Mouse (Mus musculus) cerebellum, adult (tissue): ENCODE measurements around the gene Tagln.
A peak's percentile ranks its signal among the peaks of the same experiment; 100 is the strongest.

Source experiments
- ATAC-seq: cut with Nextera tagmentation; 2 replicates; pipeline ENCODE4 v1.9.2; 2017; ENCODE audit warnings: mild to moderate bottlenecking, moderate library complexity, mixed read lengths; ENCODE audit not compliant: insufficient number of reproducible peaks, low FRiP score, low TSS enrichment

Gene Tagln

DNA sequence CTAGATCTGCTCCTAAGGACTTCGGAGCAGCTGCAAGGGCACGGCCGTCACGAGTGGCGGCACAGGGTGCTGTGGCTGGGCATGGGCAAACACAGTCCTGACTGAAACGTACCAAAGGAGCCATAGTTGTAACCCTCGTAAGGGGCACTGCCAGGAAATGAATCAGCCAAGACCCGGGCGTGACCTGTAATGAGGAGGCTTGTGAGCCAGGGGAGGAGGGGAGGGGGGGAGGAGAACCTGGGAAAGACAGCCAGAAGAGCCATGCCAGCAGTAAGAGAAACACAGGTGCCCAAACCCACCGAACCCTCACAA, 11.0 kb upstream of the Tagln start:
- no peak for ATAC-seq

DNA sequence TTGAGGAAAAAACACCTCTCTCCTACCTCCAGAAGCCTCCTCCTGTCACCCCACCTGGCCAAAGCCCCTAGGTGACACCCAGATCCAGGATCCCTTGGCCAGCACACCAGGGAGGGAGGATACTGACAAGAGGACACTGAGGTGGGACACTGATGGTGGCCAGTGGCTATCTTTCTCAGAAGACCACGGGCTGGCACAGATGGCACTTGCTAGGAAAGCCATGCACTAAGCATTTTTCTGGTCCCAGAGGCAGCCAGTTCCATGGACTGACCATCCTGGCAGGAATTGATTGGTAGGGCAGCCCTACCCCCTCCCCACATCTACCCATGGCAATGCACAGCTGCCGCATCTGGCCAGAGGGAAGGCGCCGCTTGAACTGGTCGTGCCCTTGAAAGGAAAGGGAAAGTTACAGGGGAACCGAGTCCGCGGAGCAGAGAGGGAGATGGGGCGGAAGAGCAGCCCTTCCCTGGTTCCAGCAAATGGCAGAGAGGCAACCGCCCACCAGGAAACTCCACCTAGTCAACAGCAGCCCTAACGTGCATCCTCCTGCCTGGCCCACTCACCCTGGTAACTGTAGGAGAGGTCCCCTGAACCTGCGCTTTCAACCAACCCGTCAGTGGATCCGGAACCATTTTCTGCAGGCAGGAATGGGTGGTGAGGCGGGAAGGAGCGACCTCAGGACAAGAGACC, 10.5 kb upstream of the Tagln start:
- no peak for ATAC-seq

DNA sequence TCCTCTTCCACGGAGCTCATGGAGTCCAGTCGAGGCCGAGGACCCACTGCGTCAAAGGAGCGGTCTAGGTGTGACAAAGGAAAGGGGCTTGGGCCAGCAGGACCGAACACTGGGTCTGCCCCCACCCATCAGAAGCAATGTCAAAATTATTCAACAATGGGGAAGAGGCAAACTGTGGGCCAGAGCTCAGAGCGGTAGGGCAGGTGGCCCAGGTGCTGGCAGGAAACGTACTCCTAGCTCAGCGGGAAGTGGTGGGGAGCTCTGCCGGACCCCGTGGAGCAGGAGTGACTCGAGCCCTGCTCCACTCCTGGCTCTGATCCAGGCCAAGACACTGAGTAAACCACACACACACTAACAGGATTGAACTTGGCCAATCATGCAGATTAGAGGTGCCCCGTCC, 9.9 kb upstream of the Tagln start:
- ATAC-seq: 0 out of 2 replicates have a peak, but pooled peaks have one; percentile 32

DNA sequence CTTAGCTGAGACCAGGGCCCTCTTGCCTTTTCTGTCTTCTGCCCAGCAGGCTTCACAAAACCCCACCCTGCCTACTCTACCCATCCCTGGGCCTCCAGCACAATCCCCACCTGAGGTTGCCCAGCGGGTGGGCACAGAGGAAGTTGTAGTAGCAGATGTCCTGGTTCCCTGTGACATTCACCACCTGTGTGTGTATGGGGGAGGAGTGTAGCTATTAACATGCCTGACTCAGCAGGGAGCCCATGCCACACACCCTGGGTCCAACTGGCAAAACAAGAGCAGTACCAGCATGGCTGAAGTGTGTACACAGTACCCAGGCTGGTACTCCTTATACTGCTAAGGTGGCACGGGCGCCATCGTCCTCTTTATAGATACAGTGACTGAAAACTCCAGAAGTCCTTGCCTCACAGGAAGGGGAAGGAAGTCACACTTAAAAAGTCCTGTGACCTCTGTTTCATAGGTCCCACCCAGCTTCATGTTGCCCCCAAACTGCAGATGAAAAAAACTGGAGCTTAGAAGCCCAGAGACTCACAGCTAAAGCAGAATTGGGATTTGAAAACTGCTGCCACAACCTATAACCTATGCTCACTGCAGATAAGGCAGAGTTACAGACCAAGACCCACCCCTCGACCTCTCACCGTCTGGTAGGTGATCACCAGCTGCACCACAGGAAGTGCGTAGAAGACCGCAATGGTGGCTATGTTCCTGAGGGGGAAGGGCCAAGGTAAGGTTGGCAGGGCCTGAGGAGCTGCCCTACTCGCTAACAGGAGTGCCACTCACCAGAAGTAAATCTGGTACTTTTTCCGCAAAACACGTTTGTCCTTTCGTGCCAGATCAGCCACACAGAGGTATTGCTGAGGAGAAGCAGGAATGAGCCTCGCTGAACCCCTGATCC, 8.9 kb upstream of the Tagln start:
- ATAC-seq: 0 out of 2 replicates have a peak, but pooled peaks have one; percentile 12

DNA sequence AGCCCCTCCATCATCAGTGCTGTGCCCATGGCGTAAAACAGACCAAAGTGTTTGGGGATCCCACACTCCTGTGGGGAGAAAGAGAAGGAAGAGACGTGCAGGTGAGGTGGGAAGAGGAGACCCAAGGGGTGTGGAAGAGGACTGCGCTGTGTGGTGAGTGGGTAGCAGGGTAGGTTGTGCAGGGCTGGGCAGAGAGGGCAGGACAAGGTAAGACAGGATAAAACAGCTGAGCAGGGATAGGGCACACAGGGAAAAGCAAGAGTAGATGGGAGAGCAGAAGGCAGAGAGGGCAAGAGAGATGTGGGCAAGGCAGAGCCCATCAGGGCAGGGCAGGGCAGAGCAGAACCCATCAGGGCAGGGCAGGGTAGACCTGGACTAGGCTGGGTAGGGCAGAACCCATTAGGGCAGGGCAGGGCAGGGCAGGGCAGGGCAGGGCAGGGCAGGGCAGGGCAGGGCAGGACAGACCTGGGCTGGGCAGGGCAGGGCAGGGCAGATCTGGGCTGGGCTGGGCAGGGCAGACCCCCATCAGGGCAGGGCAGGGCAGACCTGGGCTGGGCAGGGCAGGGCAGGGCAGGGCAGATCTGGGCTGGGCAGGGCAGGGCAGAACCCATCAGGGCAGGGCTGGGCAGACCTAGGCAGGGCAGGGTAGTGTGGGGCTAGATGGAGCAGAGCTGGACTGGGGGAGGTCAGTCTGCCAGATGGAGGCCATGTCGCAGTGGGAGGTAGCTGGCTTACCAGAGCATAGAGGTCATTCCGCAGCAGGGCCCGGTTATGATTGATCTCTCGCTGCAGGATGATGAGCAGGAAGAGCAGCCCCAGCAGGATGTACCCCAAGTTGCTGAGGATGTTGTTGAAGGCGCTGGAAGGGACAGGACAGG, 8.0 kb upstream of the Tagln start:
- ATAC-seq: 0 out of 2 replicates have a peak, but pooled peaks have one; percentile 22

DNA sequence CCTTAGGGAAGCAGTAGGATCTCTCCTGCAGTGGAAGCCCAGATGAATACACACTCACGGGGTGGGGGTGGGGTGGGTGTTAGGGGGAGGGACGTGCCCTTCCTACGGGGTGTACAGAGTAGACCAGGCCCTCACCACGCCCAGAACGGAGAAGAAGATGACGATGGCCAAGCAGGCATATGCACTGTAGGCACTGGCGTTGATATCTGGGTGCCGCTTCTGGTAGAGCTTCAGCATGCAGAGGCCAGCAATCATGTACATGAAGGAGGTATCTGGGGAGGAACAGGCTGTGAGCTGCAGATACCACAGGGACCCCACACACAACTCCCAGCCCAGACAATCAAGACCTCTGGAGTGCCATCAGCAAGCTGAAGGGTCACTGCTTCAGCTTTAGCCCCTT, 7.1 kb upstream of the Tagln start:
- no peak for ATAC-seq

DNA sequence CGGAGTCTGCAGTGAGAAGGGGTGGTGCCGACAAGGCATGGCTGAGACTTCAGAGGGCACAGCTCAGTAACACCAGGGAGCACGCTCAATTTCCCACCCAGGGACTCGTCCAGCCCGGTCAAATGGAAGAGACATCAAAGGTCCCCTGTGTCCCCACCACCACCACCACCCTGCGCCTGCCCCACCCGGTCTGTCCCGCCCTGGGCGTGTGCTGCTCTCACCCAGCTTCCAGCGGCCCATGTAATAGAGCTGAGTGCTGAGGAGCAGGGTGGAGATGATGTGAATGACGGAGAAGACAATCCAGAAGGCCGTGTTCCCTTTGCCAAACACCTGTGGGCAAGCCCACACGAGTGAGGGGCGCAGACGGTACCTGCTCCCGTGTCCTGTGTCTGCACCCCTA, 6.6 kb upstream of the Tagln start:
- no peak for ATAC-seq

DNA sequence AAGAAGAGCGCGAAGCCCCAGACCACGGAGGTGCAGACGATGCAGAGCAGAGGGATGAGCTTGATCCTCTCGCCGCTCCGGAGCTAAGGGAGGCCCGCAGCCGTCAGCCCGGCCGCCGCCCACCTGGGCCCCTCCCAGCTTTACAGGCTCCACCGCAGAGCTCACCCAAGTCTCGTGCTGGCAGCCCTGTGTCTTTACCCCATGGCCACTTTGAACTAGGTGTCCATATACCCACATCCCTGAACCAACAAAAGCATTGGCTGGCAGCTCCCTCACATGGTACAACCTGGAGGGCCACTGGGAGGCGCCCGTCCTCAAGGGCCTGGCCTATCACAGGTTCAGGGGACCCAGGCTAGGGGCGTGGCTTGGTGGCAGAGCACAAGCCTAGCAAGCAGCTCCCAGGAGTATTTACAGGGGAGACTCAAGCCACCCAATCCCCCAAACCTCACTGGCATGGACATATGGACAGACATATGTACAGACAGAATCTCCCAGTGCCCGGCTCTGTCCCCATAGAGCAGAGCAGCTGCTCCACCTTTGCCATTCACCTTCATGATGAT, 5.6 kb upstream of the Tagln start:
- no peak for ATAC-seq

DNA sequence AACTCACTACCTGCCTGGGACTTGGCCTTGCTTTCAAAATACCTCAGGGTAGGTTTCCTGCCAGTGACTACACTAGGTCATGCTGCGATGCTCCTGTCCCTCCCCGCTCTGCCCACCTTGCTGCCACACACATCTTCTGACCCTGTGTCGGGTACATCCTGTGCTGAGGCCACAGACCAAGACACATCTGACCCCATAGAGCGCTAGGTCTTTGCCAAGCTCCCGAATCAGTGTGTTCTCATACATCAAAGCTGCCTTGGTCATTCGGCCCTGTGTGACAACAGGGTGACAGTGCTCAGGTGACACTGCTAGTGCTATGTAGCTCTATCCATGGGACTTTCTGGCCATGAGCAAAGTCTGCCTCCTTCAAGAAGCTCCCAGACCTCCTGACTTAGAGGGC, 3.9 kb upstream of the Tagln start:
- ATAC-seq: no peak

DNA sequence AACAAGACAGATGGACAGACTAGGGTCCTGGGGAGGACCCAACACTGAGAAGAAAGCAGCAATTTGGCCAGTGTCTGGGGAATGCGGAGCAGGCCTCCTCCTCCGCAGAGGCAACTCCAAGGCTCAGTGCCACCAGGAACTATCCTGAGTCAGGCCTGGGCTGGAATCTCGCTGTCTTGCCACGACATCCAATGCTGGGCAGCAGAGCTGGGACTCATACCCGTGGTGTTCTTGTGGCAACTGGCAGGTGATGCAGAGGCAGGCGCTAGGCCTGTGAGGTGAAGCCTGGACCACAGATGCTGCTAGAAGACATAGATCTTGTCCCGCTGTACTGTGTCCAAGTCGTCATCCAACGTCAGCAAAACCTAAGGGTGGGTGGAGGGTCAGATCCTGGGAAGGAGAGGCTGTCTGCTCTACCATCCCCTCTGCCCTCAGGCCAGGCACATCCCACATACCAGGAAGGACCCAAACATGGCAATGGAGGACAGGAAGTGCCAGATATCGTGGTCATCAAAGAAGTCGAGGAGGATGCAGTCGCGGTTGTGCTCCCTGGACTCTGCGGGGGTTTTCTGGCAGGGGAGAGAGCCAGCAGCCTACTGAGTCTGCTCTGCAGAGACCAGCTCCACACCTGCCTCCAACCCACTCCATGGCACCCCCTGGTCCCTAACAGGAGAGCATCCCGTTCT, 3.2 kb upstream of the Tagln start:
- ATAC-seq: no peak

DNA sequence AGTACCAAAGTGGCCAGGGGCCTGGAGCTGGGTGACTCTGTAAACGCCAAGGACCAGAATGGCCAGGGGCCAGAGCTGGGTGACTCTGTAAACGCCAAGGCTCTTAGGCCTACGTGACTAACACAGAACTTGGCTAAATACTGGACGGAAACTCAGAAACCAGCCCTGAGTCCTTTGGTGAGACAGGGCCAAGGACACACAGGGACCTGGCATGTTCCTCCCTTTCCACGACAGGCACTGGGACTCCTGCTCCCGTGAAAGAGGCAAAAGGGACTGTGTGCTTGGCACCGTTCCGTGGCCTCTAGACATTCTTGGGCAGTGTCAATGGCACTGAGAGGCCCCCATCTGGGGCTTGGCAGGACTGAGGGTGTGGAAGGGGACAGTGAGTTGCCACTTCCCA, 2.2 kb upstream of the Tagln start:
- ATAC-seq: no peak

DNA sequence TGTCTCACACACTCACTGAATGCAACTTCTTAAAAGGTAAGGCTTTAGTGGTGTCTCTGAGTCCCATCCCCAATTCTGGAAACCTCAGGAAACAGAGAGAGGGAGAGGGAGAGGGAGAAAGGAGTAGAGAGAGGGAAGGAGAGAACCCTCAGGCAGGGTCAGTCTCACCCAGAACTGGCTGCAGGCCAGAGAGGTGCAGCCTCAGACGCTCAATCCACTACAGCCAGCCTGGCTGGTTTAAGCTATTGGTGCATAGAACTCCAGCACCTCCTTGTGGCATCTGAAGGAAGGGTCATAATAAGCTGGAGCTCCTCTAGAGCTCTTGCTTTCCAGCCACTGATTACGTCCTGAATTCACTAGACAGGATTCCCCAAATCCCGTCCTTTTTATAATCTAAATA, 1.0 kb upstream of the Tagln start:
- ATAC-seq: peak; percentile 34; the same call in 1 of the 2 replicates

DNA sequence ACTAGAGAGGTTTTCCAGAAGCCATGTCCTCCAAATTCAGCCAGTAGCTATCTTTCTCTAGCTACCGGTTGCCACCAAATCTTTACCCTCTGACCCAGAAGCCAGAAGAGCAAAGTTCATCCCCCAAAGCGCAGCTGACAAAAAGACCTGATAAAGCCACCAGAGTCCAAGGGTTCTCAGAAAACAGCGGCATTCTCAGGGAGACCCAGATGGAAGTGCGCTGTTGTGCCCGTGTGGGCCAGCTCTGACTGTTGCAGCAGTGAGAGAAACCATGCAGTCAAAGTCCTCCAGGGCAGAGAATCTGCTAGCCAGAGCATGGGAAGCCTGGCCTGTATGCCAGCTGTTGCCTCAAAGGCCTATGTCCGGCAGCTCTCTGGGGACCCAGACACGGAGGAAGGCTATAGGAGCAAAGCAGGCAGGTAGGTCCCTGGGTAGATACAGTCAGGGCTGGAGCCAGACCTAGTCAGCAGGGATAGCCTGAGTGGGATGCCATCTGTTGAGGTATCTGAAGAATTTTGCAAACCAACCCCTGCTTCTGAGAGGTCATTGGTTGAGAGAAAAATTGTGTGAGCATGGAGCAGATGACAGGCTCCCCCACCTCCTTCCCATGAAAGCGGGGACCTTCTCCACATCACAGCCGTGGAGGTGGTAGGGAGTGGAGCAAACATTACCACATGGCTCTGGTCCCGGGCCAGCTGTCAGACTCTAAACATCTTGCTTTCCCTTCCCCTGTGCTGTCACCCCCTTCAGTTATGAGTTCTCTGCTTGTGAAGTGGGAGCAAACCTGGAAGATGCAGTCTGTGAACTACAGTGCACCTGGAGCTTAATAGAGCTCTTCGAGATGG, 3.1 kb downstream of the Tagln start:
- ATAC-seq: no peak

DNA sequence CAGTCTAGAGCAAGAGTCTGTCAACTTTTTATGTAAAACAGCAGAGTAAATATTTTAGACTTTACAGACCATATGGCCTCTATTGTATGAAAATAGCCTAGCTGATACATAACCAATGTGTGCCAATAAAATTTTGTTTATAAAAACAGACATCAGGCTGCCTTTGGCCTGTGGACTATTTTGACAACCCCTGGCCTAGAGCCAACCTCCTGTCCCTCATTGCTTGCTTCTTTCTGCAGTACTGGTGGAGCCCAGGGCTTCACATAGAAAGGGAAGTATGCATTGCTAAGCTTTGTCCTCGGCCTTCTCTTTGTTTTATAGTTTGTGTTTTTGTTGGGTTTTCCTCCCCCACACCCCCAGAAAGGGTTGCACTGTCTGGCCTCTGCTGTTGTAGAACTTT, 3.9 kb downstream of the Tagln start:
- no peak for ATAC-seq

DNA sequence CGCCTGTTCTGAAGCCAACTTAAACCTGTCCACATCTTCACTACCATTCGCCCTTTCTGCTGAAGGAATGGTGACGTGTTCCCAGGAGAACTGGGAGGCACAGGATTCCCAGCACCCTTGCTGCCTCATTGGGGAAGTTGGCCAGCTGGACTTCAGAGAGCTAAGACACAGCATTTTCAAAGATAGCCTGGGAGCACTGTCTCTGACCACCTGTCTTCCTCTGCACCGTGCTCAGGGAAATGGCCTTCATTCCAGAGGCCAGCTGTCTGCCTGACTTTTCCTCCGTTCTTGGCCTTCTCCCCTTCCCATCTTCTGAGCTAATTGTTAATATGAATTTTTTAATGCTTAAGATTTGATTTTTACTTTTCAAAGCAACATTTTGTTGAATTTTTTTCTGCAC, 6.6 kb downstream of the Tagln start:
- ATAC-seq: no peak

DNA sequence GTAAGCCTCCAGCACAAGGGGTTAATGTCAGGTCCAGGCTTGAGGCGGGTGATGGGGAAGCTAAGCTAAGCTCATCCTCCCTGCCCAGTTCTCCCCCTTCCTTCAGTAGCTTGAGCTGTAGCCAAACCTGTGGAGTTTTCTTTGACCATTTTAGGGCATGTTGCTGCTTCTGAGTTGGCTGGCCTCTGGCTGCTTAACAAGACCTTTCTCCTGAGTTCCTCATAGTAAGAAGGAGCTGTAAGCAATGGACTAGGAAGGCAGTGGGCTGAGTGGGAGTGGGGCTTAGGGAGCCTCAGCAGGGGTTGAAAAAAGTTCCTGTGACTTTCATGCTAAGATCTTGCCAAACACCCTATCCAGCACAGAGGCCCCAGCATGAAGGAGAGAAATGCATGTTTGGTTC, 16.0 kb downstream of the Tagln start:
- ATAC-seq: no peak

DNA sequence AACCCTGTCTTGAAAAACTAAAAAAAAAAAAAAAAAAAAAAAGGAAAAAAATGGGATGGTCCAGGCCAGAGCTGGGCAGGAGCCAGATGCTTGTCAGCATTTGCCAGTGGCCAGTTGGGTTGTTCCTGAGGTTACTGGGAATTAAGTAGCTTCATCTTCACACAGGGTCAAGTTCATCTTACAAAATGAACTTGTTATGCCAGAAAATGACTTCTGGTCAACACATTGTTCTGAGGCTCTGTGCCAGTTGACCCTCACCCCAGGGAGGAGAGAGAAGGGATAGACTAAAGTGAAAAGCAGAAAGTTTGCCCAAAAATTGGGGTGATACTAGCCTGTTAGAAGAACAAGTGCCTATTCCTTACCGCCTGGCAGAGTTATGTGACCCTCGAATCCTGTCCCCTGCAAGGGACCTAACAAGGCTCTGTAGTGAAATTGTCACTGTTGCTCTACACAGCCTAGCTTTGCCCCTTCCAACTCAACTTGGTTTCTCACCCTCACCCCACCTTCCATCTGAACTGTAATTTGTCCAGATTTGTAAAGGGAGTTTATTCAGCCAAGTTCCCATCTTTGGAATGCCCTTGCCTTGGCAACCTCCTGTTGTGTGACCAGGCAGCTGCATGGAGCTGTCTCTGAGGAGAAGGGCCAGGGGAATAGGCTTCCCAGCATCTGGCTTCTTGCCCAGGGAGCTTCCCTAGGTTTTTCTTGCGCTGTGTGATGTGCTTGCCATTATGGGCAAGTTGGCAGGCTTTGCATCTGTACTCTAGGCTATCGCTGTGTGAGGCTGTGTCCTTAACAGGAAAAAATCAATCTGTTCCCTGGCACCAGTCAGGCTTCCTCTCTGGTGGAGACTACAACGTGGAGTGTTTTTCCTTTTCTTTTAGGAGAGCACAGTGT, 18.6 kb downstream of the Tagln start:
- ATAC-seq: no peak

DNA sequence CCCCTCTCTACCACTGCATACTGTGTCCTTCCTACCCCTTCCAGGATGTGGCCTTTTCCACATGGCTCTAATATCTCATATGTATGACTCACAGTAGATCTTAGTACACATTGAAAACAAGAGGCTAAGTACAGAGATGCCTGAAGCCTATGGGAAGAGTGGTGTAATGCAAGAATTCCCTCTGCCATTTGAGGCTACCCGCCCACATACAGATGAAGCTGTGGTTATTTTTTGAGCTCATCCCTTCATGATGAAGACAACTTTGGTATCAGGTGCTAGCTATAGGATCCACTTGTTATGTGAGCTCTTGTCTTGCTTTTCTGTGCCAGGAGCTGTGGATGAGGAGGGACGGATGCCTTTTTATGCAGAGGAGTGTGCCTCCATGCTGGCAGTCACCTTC, 20.2 kb downstream of the Tagln start:
- no peak for ATAC-seq
